Mouse (Mus musculus) stomach, postnatal 0 days (tissue): ENCODE data around the gene Fgf9. TPM values are rescaled to one million over a fixed set of nuclear protein-coding genes. Genes with fewer than 3 reads are reported as not detected.

ENCODE experiments used
- ATAC-seq: fragments of 200-750 bp; cut with Nextera tagmentation; 2 replicates; pipeline ENCODE4 v1.8.0; 2017; ENCODE audit not compliant: low FRiP score, low TSS enrichment
- DNase-seq: peaks from one replicate; pipeline ENCODE4 v3.0.0-alpha.2; 2016; ENCODE audit warnings: low spot score
- H3K27ac ChIP-seq: fragments of 300-500 bp; sonication (generic); replicated peaks from 2 replicates; pipeline ENCODE4 v1.5.1; 2014; ENCODE audit warnings: mild to moderate bottlenecking, control low read depth
- H3K27me3 ChIP-seq: fragments of 300-500 bp; sonication (generic); 2 replicates; pipeline ENCODE4 v1.6.1; 2014; ENCODE audit warnings: low read length; ENCODE audit not compliant: control insufficient read depth, insufficient read depth
- H3K36me3 ChIP-seq: fragments of 300-500 bp; sonication (generic); 2 replicates; pipeline ENCODE4 v1.6.1; 2014; ENCODE audit warnings: low read length, mixed read lengths; ENCODE audit not compliant: control insufficient read depth, insufficient read depth
- H3K4me1 ChIP-seq: fragments of 300-500 bp; sonication (generic); replicated peaks from 2 replicates; pipeline ENCODE4 v1.6.1; 2014; ENCODE audit warnings: antibody characterized with exemption; ENCODE audit not compliant: control insufficient read depth, insufficient read depth
- H3K4me2 ChIP-seq: fragments of 300-500 bp; sonication (generic); replicated peaks from 2 replicates; pipeline ENCODE4 v1.6.1; 2014; ENCODE audit warnings: low read depth, mild to moderate bottlenecking, control low read depth, moderate library complexity
- H3K4me3 ChIP-seq: fragments of 300-500 bp; sonication (generic); 2 replicates; pipeline ENCODE4 v1.5.1; 2014; ENCODE audit warnings: low read depth, low read length, control low read depth
- H3K9ac ChIP-seq: fragments of 300-500 bp; sonication (generic); 2 replicates; pipeline ENCODE4 v1.6.1; 2014; ENCODE audit warnings: mild to moderate bottlenecking, low read length, control low read depth, mixed read lengths
- H3K9me3 ChIP-seq: fragments of 300-500 bp; sonication (generic); 2 replicates; pipeline ENCODE4 v1.6.1; 2016; ENCODE audit warnings: low read length; ENCODE audit not compliant: control insufficient read depth
- CTCF ChIP-seq: IDR thresholded peaks from 2 replicates; pipeline ENCODE4 v1.5.1; 2016; ENCODE audit warnings: antibody characterized with exemption, low read depth, mild to moderate bottlenecking, moderate library complexity
- EP300 ChIP-seq: optimal IDR thresholded peaks from 2 replicates; pipeline ENCODE3; 2016; ENCODE audit warnings: antibody characterized with exemption
- WGBS: fragments of 180-500 bp; shearing (Covaris S2); extraction: QIAGEN DNeasy Blood & Tissue Kit; methylation state at CpG from one replicate; pipeline ENCODE4 v1.1.7; 2014; 5-methylcytosine and 5-hydroxymethylcytosine counted together
- polyA plus RNA-seq: library from polyadenylated mRNA; unstranded; fragments of >200 nt; fragmentation: Nextera tagmentation; extraction: Ambion mirVana; gene quantifications from 2 replicates; pipeline ENCODE4 v1.2.1, GENCODE M21; 2015

The Fgf9 gene
- 5.9 and 6.3 TPM in 2 replicates for polyA plus RNA-seq

- H3K36me3 ChIP-seq, result no peaks in the 10 kb centered on the region
- H3K9ac ChIP-seq, result peak within 1 kb of the TSS; percentile 71
- TF ChIP-seq EP300, result no peak
- no peak for TF ChIP-seq CTCF
- no peaks in the 10 kb centered on the region for H3K27me3 ChIP-seq
- peak within 1 kb of the TSS; percentile 61 for H3K4me3 ChIP-seq
- peak within 1 kb of the TSS; percentile 85 for H3K27ac ChIP-seq
- peak within 1 kb of the TSS; percentile 93 for H3K4me2 ChIP-seq
- ATAC-seq (peak; percentile 69), DNase-seq (peak; percentile 70)
- 0 out of 2 replicates have a peak, but pooled peaks cover 2% of the 10 kb centered on the region for H3K4me1 ChIP-seq
- H3K9me3 ChIP-seq, result no peaks in the 10 kb centered on the region
- WGBS, result under 1% methylated on average over 30 of the region's 33 CpGs
Observed at GRCm38 (mm10) chr14:58070481-58071119, at the start of gene Fgf9. TSS of gene Fgf9 (plus strand) at chr14:58070547.

- Histone ChIP-seq H3K27me3 (no peaks in the 10 kb centered on the region), H3K4me2 (no peak overlapping the region), H3K27ac (no peak overlapping the region), H3K4me3 (no peak overlapping the region), H3K9ac (no peak overlapping the region), H3K36me3 (no peaks in the 10 kb centered on the region), H3K4me1 (no peaks in the 10 kb centered on the region), H3K9me3 (no peaks in the 10 kb centered on the region)
- DNase-seq (peak; percentile 59), ATAC-seq (no peak)
- 6% methylated on average over 8 of the region's 8 CpGs for WGBS
- no peak for TF ChIP-seq EP300
- TF ChIP-seq CTCF, result peak; percentile 85
Observed at GRCm38 (mm10) chr14:58034567-58034966, 35.8 kb upstream of the Fgf9 start.

GRCm38 (mm10) chr14:58036174-58036573 is 34.2 kb upstream of the Fgf9 start:
- Histone ChIP-seq H3K36me3 (no peaks in the 10 kb centered on the region), H3K4me1 (no peaks in the 10 kb centered on the region), H3K4me3 (no peak overlapping the region), H3K9me3 (no peaks in the 10 kb centered on the region), H3K9ac (no peak overlapping the region), H3K27me3 (no peaks in the 10 kb centered on the region), H3K4me2 (no peak overlapping the region), H3K27ac (no peak overlapping the region)
- TF ChIP-seq EP300, result no peak
- no peak for TF ChIP-seq CTCF
- WGBS, result 70% methylated on average over 6 of the region's 6 CpGs
- DNase-seq, result no peak
- ATAC-seq, result no peak

- peak; percentile 93 for ATAC-seq
- H3K27ac ChIP-seq, result 0 out of 2 replicates have a peak overlapping the region, but pooled peaks have one; percentile 18
- 53% methylated on average over 4 of the region's 4 CpGs for WGBS
Observed at GRCm38 (mm10) chr14:58046639-58047284, 23.6 kb upstream of the Fgf9 start.

GRCm38 (mm10) chr14:58050691-58051090 is 19.7 kb upstream of the Fgf9 start:
- TF ChIP-seq CTCF (no peak), EP300 (no peak)
- Histone ChIP-seq H3K4me3 (no peak overlapping the region), H3K4me2 (no peak overlapping the region), H3K9ac (no peak overlapping the region), H3K9me3 (no peaks in the 10 kb centered on the region), H3K27ac (no peak overlapping the region), H3K4me1 (no peaks in the 10 kb centered on the region), H3K36me3 (no peaks in the 10 kb centered on the region), H3K27me3 (no peaks in the 10 kb centered on the region)
- no peak for DNase-seq
- 86% methylated on average over 5 of the region's 5 CpGs for WGBS
- ATAC-seq, result no peak

More at GRCm38 (mm10) chr14:58046639-58047284, 23.6 kb upstream of the Fgf9 start:
- no peak overlapping the region for H3K4me2 ChIP-seq
- TF ChIP-seq EP300 (no peak), CTCF (no peak)
- peak; percentile 61 for DNase-seq
- H3K4me3 ChIP-seq, result no peak overlapping the region
- H3K4me1 ChIP-seq, result no peaks in the 10 kb centered on the region
- no peak overlapping the region for H3K9ac ChIP-seq
- no peaks in the 10 kb centered on the region for H3K27me3 ChIP-seq
- no peaks in the 10 kb centered on the region for H3K9me3 ChIP-seq
- no peaks in the 10 kb centered on the region for H3K36me3 ChIP-seq

GRCm38 (mm10) chr14:58067586-58067985 is 2.8 kb upstream of the Fgf9 start:
- no peak for ATAC-seq
- TF ChIP-seq CTCF (no peak), EP300 (no peak)

More at GRCm38 (mm10) chr14:58067586-58067985, 2.8 kb upstream of the Fgf9 start:
- no peak overlapping the region for H3K27ac ChIP-seq
- no peak overlapping the region for H3K9ac ChIP-seq
- DNase-seq, result no peak
- H3K9me3 ChIP-seq, result no peaks in the 10 kb centered on the region
- H3K4me3 ChIP-seq, result no peak overlapping the region
- no peak overlapping the region for H3K4me2 ChIP-seq
- no peaks in the 10 kb centered on the region for H3K4me1 ChIP-seq
- H3K27me3 ChIP-seq, result no peaks in the 10 kb centered on the region
- WGBS, result 61% methylated on average over 2 of the region's 2 CpGs
- no peaks in the 10 kb centered on the region for H3K36me3 ChIP-seq
